Mouse (Mus musculus): ENCODE data around the gene 1520401A03Rik. TPM values are rescaled to one million over a fixed set of nuclear protein-coding genes. Genes with fewer than 3 reads are reported as not detected.

The 1520401A03Rik gene
- polyA plus RNA-seq, 1 experiment from 2014 or later: 0.14 TPM

GRCm38 (mm10) chr17:23741359-23742209 is 19.0 kb upstream of the 1520401A03Rik start:
- Histone ChIP-seq H3K4me1 (peaks cover 53% of the 10 kb centered on the region), H3K27me3 (peaks cover 70% of the 10 kb centered on the region), H3K9ac (replicated peaks) (no peak overlapping the region; the same call in 1 of the 2 replicates), H3K36me3 (peaks cover 10% of the 10 kb centered on the region), H3K4me3 (peak overlapping the region; percentile 24; the same call in 1 of the 2 replicates), H3K9me3 (no peaks in the 10 kb centered on the region), H3K27ac (replicated peaks) (no peak overlapping the region), H3K4me2 (replicated peaks) (peak overlapping the region; percentile 43; the same call in 1 of the 2 replicates)
- 53% methylated on average over 34 of the region's 38 CpGs for WGBS
- ATAC-seq (ENCODE audit: low FRiP score, low read depth): no peak

GRCm38 (mm10) chr17:23740598-23741021 is 18.0 kb upstream of the 1520401A03Rik start, which contains the start of gene Paqr4:
Gene Paqr4, minus strand, starts transcription at chr17:23740867.
- Histone ChIP-seq H3K4me3 (peak within 1 kb of the TSS; percentile 69), H3K27ac (replicated peaks) (peak within 1 kb of the TSS; percentile 79), H3K4me1 (peaks cover 45% of the 10 kb centered on the region), H3K36me3 (peaks cover 19% of the 10 kb centered on the region), H3K9ac (replicated peaks) (peak within 1 kb of the TSS; percentile 64), H3K9me3 (no peaks in the 10 kb centered on the region), H3K4me2 (replicated peaks) (peak within 1 kb of the TSS; percentile 66), H3K27me3 (peaks cover 60% of the 10 kb centered on the region)
- WGBS: 12% methylated on average over 13 of the region's 13 CpGs
- ATAC-seq (ENCODE audit: low FRiP score, low read depth): peak; percentile 0; the same call in 1 of the 2 replicates

GRCm38 (mm10) chr17:23740136-23740584 is 17.6 kb upstream of the 1520401A03Rik start:
- peak overlapping the region; percentile 79 for H3K27ac ChIP-seq (replicated peaks)
- H3K27me3 ChIP-seq: peaks cover 56% of the 10 kb centered on the region
- H3K4me2 ChIP-seq (replicated peaks): peak overlapping the region; percentile 66
- H3K36me3 ChIP-seq: peaks cover 24% of the 10 kb centered on the region
- under 1% methylated on average over 46 of the region's 46 CpGs for WGBS
- peak; percentile 81 for ATAC-seq (ENCODE audit: low FRiP score, low read depth)
- H3K9me3 ChIP-seq: no peaks in the 10 kb centered on the region
- H3K9ac ChIP-seq (replicated peaks): peak overlapping the region; percentile 64
- peak overlapping the region; percentile 69 for H3K4me3 ChIP-seq
- H3K4me1 ChIP-seq: peaks cover 41% of the 10 kb centered on the region

DNA sequence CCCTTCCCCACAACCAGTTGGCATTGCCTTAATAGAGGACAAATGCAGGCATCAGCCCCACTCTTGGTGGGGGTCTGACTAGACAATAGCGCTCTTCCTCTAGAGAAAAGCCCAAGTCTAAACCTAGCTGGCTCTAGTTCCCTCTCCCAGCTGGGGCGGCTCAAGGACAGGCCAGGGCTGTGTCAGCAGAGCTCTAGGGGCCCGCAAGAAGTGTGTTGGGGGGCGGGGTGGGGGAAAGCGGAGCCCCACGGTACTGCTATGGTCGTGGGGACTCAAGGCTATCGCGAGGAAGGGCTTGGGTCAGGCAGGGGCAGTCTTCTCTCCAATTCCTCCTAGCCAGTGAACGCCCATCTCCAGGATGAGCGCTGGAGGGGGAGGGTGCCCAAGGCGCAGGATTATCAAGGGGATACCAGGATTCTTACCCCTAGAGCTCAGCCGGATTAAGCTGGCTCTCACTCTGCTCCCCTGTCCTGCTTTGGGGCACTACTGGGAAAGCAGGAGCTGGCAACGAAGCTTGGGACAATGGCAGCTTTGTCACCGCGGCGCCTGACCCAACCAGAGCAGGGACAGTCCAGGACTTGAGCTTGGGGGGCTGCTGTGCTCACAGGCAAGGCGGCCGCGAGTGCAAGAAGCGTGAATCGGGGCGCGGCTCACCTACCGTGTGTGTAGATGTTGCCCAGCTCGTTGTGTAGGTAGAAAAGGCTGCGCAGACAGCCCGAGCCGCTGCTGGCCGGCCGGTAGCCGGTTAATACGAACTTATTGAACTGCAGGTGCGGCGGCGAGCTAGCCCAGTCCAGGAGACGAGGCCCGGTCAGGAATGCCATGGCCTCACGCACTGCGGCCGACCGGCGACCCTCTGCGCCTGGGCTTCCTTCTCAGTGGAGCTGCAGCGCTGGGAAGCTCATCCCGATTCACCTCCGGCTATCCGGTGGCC is 16.9 kb upstream of the 1520401A03Rik start:
- under 1% methylated on average over 48 of the region's 48 CpGs for WGBS
- H3K27me3 ChIP-seq: peaks cover 49% of the 10 kb centered on the region

DNA sequence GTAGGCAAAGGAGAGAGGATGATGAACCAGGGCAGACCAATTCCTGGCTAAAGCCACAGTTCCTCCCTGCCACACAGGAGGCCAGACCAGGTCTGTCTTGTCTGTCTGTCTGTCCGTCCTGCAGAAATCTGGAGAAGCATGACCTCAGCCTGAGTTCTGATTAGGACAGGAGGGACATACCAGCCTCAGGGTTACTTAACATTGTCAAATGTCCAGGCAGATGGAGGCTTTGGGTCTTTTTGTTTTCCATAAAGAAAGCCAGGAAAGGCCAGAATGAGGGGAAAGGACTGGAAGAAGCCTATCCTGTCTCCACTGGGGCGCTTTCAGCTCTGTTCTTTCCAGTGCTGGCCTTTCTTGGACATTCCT is 16.2 kb upstream of the 1520401A03Rik start:
- peak overlapping the region; percentile 69 for H3K4me3 ChIP-seq
- peaks cover 37% of the 10 kb centered on the region for H3K36me3 ChIP-seq
- H3K27ac ChIP-seq (replicated peaks): peak overlapping the region; percentile 79
- ATAC-seq (ENCODE audit: low FRiP score, low read depth): no peak
- WGBS: 38% methylated on average over 2 of the region's 2 CpGs
- H3K27me3 ChIP-seq: peaks cover 42% of the 10 kb centered on the region
- peak overlapping the region; percentile 66 for H3K4me2 ChIP-seq (replicated peaks)
- peak overlapping the region; percentile 64 for H3K9ac ChIP-seq (replicated peaks)
- peaks cover 31% of the 10 kb centered on the region for H3K4me1 ChIP-seq
- H3K9me3 ChIP-seq: no peaks in the 10 kb centered on the region

More for the DNA sequence above, 16.9 kb upstream of the 1520401A03Rik start:
- peak overlapping the region; percentile 79 for H3K27ac ChIP-seq (replicated peaks)
- H3K4me1 ChIP-seq: peaks cover 34% of the 10 kb centered on the region
- H3K36me3 ChIP-seq: peaks cover 31% of the 10 kb centered on the region
- H3K9ac ChIP-seq (replicated peaks): peak overlapping the region; percentile 64
- H3K4me2 ChIP-seq (replicated peaks): peak overlapping the region; percentile 66
- peak overlapping the region; percentile 69 for H3K4me3 ChIP-seq
- ATAC-seq (ENCODE audit: low FRiP score, low read depth): peak; percentile 44
- H3K9me3 ChIP-seq: no peaks in the 10 kb centered on the region

DNA sequence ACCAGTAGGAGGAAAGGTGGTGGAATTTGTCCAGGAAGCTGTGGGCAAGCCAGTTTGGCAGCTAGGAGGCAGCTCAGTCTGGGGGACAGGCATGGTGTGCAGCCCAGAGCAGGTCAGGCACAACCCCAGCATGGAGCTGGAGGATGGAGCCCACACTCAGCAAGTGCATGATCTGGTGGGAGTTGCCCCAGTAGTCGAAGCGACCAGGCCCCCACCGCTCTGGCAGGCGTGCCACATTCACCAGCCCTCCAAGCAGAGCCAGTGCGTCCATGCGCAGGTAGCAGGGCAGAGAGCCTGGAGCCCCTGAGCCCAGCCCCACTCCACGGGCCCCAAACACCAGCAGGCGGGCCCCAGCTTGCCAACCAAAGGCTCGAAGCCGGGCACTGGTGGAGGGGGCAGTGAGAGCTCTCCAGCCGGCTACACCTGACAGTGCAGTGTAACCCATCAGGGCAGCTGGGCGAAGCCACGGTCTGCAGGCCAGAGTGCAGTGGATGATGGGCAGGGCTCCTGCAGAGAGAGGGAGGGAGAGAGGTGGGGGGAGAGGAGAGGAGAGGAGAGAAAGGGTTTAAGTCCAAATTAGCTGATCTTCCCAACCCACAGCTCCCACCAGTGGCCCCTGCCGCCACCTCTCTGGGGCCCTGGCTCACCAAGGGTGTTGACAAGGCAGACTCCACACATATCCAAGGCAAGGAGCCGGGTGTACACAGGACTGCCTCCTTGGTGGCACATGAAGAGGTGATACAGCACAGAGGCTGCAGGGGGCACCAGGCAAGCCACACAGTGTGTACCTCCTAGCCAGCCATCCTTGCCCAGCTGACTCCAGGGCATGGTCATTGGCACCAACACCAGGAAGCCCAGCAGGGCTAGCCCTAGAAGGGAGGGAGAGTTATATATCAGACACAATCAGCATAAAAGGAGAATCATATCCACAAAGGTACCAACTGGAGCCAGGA is 15.2 kb upstream of the 1520401A03Rik start:
- H3K27me3 ChIP-seq: peaks cover 32% of the 10 kb centered on the region

GRCm38 (mm10) chr17:23734341-23734740 is 11.8 kb upstream of the 1520401A03Rik start:
- no peak overlapping the region for H3K4me3 ChIP-seq
- no peaks in the 10 kb centered on the region for H3K9me3 ChIP-seq
- 85% methylated on average over 1 of the region's 1 CpGs for WGBS
- peaks cover 17% of the 10 kb centered on the region for H3K4me1 ChIP-seq
- no peak overlapping the region for H3K27ac ChIP-seq (replicated peaks)
- H3K27me3 ChIP-seq: peaks cover 8% of the 10 kb centered on the region; the same call in 1 of the 2 replicates
- peaks cover 38% of the 10 kb centered on the region for H3K36me3 ChIP-seq
- no peak overlapping the region for H3K4me2 ChIP-seq (replicated peaks)
- no peak for ATAC-seq (ENCODE audit: low FRiP score, low read depth)
- H3K9ac ChIP-seq (replicated peaks): no peak overlapping the region

More for the DNA sequence above, 15.2 kb upstream of the 1520401A03Rik start:
- Histone ChIP-seq H3K4me1 (peaks cover 31% of the 10 kb centered on the region), H3K36me3 (peaks cover 38% of the 10 kb centered on the region), H3K27ac (replicated peaks) (no peak overlapping the region), H3K9me3 (no peaks in the 10 kb centered on the region), H3K4me3 (no peak overlapping the region), H3K9ac (replicated peaks) (peak overlapping the region; percentile 24; the same call in 1 of the 2 replicates), H3K4me2 (replicated peaks) (peak overlapping the region; percentile 66)
- no peak for ATAC-seq (ENCODE audit: low FRiP score, low read depth)
- WGBS: 59% methylated on average over 15 of the region's 15 CpGs

GRCm38 (mm10) chr17:23730441-23730840 is 7.9 kb upstream of the 1520401A03Rik start:
- WGBS: 82% methylated on average over 1 of the region's 1 CpGs
- peaks cover 17% of the 10 kb centered on the region for H3K36me3 ChIP-seq
- H3K9ac ChIP-seq (replicated peaks): no peak overlapping the region
- no peak overlapping the region for H3K27ac ChIP-seq (replicated peaks)
- no peak overlapping the region for H3K4me3 ChIP-seq
- H3K9me3 ChIP-seq: no peaks in the 10 kb centered on the region
- no peaks in the 10 kb centered on the region for H3K27me3 ChIP-seq
- H3K4me2 ChIP-seq (replicated peaks): no peak overlapping the region
- peaks cover 14% of the 10 kb centered on the region for H3K4me1 ChIP-seq
- no peak for ATAC-seq (ENCODE audit: low FRiP score, low read depth)

DNA sequence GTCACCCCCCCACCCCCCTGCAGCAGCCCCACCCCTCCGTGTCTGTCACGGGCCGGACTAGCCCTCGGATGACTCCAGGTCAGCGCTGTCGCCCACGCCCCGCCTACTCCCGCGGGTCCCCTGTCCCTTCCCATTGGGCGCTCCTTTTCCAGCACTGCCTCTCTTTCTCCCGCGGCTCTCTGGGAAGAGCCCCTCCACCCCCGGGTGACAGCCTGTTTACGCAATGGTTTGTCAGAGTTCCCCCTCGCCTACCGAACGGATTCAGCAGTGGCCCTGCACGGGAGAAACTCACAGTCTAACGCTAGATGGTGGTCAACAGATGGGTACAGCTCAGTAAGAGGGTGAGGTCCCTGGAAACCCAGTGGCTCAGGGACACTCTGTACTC is 4.2 kb upstream of the 1520401A03Rik start:
- Histone ChIP-seq H3K9me3 (no peaks in the 10 kb centered on the region), H3K4me2 (replicated peaks) (peak overlapping the region; percentile 95), H3K36me3 (no peaks in the 10 kb centered on the region), H3K4me1 (peaks cover 14% of the 10 kb centered on the region), H3K9ac (replicated peaks) (peak overlapping the region; percentile 76), H3K27ac (replicated peaks) (peak overlapping the region; percentile 65), H3K27me3 (no peaks in the 10 kb centered on the region), H3K4me3 (peak overlapping the region; percentile 93)
- ATAC-seq (ENCODE audit: low FRiP score, low read depth): peak; percentile 78
- 1% methylated on average over 19 of the region's 20 CpGs for WGBS

DNA sequence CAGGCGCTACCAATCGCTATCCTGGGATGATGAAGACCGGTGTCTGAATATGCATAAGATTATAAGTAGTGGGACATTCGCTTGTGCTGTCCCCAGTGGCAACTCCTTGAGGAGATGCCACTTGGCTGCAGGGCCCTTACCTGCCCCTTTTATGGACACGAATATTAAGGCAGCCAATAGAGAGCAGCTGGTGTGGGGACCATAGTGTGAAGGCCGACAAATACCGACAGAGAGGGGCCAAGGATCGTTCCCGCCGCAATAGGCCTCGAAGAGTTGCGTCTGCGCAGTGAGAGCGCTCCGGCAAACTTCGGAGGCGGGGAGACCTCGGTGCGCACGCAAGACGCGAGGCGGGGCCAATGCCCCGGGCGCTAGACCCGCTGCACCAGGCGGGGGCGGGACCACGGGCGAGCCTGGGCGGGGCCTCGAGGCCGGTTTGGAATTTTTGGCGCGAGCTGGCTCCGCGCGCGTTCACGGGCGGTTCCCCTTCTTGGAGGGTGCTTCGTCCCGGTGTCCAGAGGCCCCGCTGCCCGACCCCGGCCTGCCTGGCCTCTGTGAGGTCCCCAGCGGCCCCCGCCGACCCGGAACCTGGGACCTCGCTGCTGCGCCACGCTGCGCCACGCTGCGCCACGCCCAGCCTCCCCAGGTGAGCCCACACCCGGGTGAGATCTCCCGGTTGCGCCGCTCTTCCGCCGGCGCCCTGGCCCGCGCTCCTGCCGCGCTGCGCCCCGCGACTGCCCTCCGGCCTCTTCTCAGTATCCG is 3.6 kb upstream of the 1520401A03Rik start, which contains the start of gene Pkmyt1:
Pkmyt1 (plus strand) TSS at position 338 of the 759 bp plus-strand sequence.
- H3K27me3 ChIP-seq: no peaks in the 10 kb centered on the region
- H3K9ac ChIP-seq (replicated peaks): peak within 1 kb of the TSS; percentile 76
- peak; percentile 94 for ATAC-seq (ENCODE audit: low FRiP score, low read depth)
- peak within 1 kb of the TSS; percentile 93 for H3K4me3 ChIP-seq
- H3K36me3 ChIP-seq: no peaks in the 10 kb centered on the region
- WGBS: 2% methylated on average over 65 of the region's 73 CpGs
- H3K4me1 ChIP-seq: peaks cover 14% of the 10 kb centered on the region
- peak within 1 kb of the TSS; percentile 95 for H3K4me2 ChIP-seq (replicated peaks)
- H3K9me3 ChIP-seq: no peaks in the 10 kb centered on the region
- H3K27ac ChIP-seq (replicated peaks): peak within 1 kb of the TSS; percentile 65

Data from midbrain, embryonic 12.5 days (tissue).